Comparison of ENCODE assay signal across 8 mouse cellular contexts in the genomic region with DNA sequence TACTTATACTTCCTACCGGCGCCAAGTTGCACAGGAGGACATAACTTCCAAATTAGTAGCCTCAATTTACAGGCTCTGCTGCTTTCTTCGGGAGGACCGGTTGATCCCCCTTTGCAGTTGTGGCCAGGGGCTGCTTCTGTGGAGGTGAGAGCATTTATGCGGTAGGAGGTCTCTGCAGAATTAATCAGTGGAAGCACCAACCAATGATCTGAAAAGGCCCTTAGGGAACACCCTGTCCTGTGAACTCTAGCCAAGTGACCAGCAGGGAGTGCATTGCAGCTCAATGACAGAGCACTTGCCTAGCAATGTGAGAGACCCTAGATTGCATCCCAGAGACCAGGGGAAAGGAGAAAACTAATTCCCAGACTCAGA. TPM values are rescaled to one million over a fixed set of nuclear protein-coding genes. Genes with fewer than 3 reads are reported as not detected.
DNase-seq lines count a peak whose midpoint lies in the region; ATAC-seq and TF ChIP-seq lines count a peak whose summit lies in the region.

No protein-coding gene starts in this region.

- no peaks in the 10 kb centered on the region for H3K9me3 ChIP-seq in heart, embryonic 12.5 days (replicated peaks)
- no peaks in the 10 kb centered on the region for H3K9me3 ChIP-seq in forebrain, embryonic 10.5 days
- no peaks in the 10 kb centered on the region for H3K9me3 ChIP-seq in limb, embryonic 14.5 days (ENCODE audit: control insufficient read depth, low read length)
- H3K9me3 ChIP-seq in midbrain, postnatal 0 days (ENCODE audit: low read length), result no peaks in the 10 kb centered on the region

- no peaks in the 10 kb centered on the region for H3K27me3 ChIP-seq in heart, embryonic 12.5 days (replicated peaks)
- peaks cover 12% of the 10 kb centered on the region for H3K27me3 ChIP-seq in forebrain, embryonic 10.5 days (ENCODE audit: poor library complexity, severe bottlenecking)
- H3K27me3 ChIP-seq in limb, embryonic 14.5 days (ENCODE audit: control insufficient read depth, insufficient read depth, low read length), result no peaks in the 10 kb centered on the region
- H3K27me3 ChIP-seq in midbrain, postnatal 0 days (ENCODE audit: insufficient read depth, low read length), result no peaks in the 10 kb centered on the region

- no peak; the same call in 1 of the 2 replicates for TF ChIP-seq CTCF in midbrain, postnatal 0 days (IDR thresholded peaks at IDR 0.05)

- peak overlapping the region; percentile 64 for H3K4me2 ChIP-seq in heart, embryonic 12.5 days
- H3K4me2 ChIP-seq in limb, embryonic 14.5 days (replicated peaks; ENCODE audit: low read depth, low read length, severe bottlenecking), result peak overlapping the region; percentile 50
- peak overlapping the region; percentile 84 for H3K4me2 ChIP-seq in midbrain, postnatal 0 days (ENCODE audit: low read depth, low read length, poor library complexity, severe bottlenecking)

- peak; percentile 7; the same call in 1 of the 2 replicates for ATAC-seq in heart, embryonic 12.5 days (ENCODE audit: insufficient number of reproducible peaks, low FRiP score)
- no peak for ATAC-seq in limb, embryonic 14.5 days (ENCODE audit: low FRiP score, low read depth)
- ATAC-seq in midbrain, postnatal 0 days (ENCODE audit: low FRiP score), result peak; percentile 32

- H3K36me3 ChIP-seq in heart, embryonic 12.5 days, result no peaks in the 10 kb centered on the region
- no peaks in the 10 kb centered on the region for H3K36me3 ChIP-seq in forebrain, embryonic 10.5 days (replicated peaks)
- H3K36me3 ChIP-seq in limb, embryonic 14.5 days (ENCODE audit: control insufficient read depth, insufficient read depth, low read length), result no peaks in the 10 kb centered on the region
- H3K36me3 ChIP-seq in midbrain, postnatal 0 days (ENCODE audit: insufficient read depth, low read length), result no peaks in the 10 kb centered on the region

- peak overlapping the region; percentile 88 for H3K27ac ChIP-seq in heart, embryonic 12.5 days (ENCODE audit: poor library complexity, severe bottlenecking)
- H3K27ac ChIP-seq in forebrain, embryonic 10.5 days, result peak overlapping the region; percentile 86
- H3K27ac ChIP-seq in limb, embryonic 14.5 days (replicated peaks; ENCODE audit: low read depth, low read length), result peak overlapping the region; percentile 61; the same call in 1 of the 2 replicates
- H3K27ac ChIP-seq in midbrain, postnatal 0 days (ENCODE audit: low read depth, low read length), result peak overlapping the region; percentile 63; the same call in 1 of the 2 replicates

- no peak for DNase-seq in heart, postnatal 14 days
- DNase-seq in MN1 (ENCODE audit: low spot score), result peak; percentile 65
- DNase-seq in forebrain, embryonic 10.5 days (ENCODE audit: extremely low spot score, low spot score), result no peak
- DNase-seq in limb, embryonic 14.5 days (ENCODE audit: low spot score), result no peak
- DNase-seq in midbrain, postnatal 0 days (ENCODE audit: low spot score), result peak; percentile 70
- no peak for DNase-seq in right cerebral cortex, postnatal 36 days (ENCODE audit: low spot score in 2 of 2)
- no peak for DNase-seq in T-cell, adult 2 months (ENCODE audit: low spot score)

- H3K4me1 ChIP-seq in heart, embryonic 12.5 days (replicated peaks), result peaks cover 32% of the 10 kb centered on the region
- H3K4me1 ChIP-seq in forebrain, embryonic 10.5 days, result peaks cover 29% of the 10 kb centered on the region
- H3K4me1 ChIP-seq in limb, embryonic 14.5 days (ENCODE audit: control insufficient read depth, insufficient read depth, low read length), result peaks cover 36% of the 10 kb centered on the region
- peaks cover 10% of the 10 kb centered on the region; the same call in 1 of the 2 replicates for H3K4me1 ChIP-seq in midbrain, postnatal 0 days (ENCODE audit: insufficient read depth, low read length)

- H3K4me3 ChIP-seq in heart, embryonic 12.5 days, result peak overlapping the region; percentile 86
- H3K4me3 ChIP-seq in forebrain, embryonic 10.5 days, result peak overlapping the region; percentile 93
- peak overlapping the region; percentile 88 for H3K4me3 ChIP-seq in limb, embryonic 14.5 days (replicated peaks; ENCODE audit: low read length)
- peak overlapping the region; percentile 90 for H3K4me3 ChIP-seq in midbrain, postnatal 0 days (ENCODE audit: low read depth, low read length)

- peak overlapping the region; percentile 51 for H3K9ac ChIP-seq in heart, embryonic 12.5 days
- peak overlapping the region; percentile 31 for H3K9ac ChIP-seq in limb, embryonic 14.5 days (ENCODE audit: low read depth, low read length, severe bottlenecking)
- peak overlapping the region; percentile 75; the same call in 1 of the 2 replicates for H3K9ac ChIP-seq in midbrain, postnatal 0 days (replicated peaks; ENCODE audit: low read length, poor library complexity, severe bottlenecking)

- WGBS in heart, embryonic 12.5 days, result under 1% methylated on average over 5 of the region's 5 CpGs
- 0% methylated on average over 5 of the region's 5 CpGs for WGBS in forebrain, embryonic 10.5 days
- WGBS in limb, embryonic 14.5 days, result under 1% methylated on average over 5 of the region's 5 CpGs
- 0% methylated on average over 5 of the region's 5 CpGs for WGBS in midbrain, postnatal 0 days

- intact Hi-C loops in heart, postnatal 14 days (cut with DNase I), result no loop called here

- TF ChIP-seq POLR2A in limb, embryonic 14.5 days (IDR thresholded peaks at IDR 0.05; ENCODE audit: borderline replicate concordance, extremely low read depth, insufficient read depth, insufficient read length), result no peak

RNA-seq across cellular contexts. Expression of a gene that starts 0.6 kb away (rescaled TPM):
- polyA plus RNA-seq in heart, embryonic 12.5 days (2016; fragmentation: Nextera tagmentation; extraction: Ambion mirVana), result 20.6 and 21.1 TPM in 2 replicates
- 10 to 100 TPM; 56.4 to 60.9 TPM for total RNA-seq in heart, postnatal 14 days (2021)
- polyA plus RNA-seq in forebrain, embryonic 10.5 days (2016; fragmentation: Nextera tagmentation; extraction: Ambion mirVana), result 10.1 and 11.5 TPM in 2 replicates
- polyA plus RNA-seq in limb, embryonic 14.5 days (2012; rRNA removed), result 22.3 and 22.4 TPM in 2 replicates
- polyA plus RNA-seq in limb, embryonic 14.5 days (2014; fragmentation: Nextera tagmentation; extraction: Ambion mirVana), result 13.1 and 13.5 TPM in 2 replicates
- total RNA-seq in midbrain, postnatal 0 days (2014; rRNA removed), result 40.2 and 54.1 TPM in 2 replicates
- 20.0 and 21.6 TPM in 2 replicates for polyA plus RNA-seq in midbrain, postnatal 0 days (2015; fragmentation: Nextera tagmentation; extraction: Ambion mirVana)

RNA-seq across cellular contexts. Expression of a gene that starts 41.0 kb away (rescaled TPM):
- 14.8 and 16.2 TPM in 2 replicates for polyA plus RNA-seq in heart, embryonic 12.5 days (2016; fragmentation: Nextera tagmentation; extraction: Ambion mirVana)
- total RNA-seq in heart, postnatal 14 days (2021), result 10 to 100 TPM; 14.4 to 15.6 TPM
- 22.9 and 24.6 TPM in 2 replicates for polyA plus RNA-seq in forebrain, embryonic 10.5 days (2016; fragmentation: Nextera tagmentation; extraction: Ambion mirVana)
- 24.3 and 29.7 TPM in 2 replicates for polyA plus RNA-seq in limb, embryonic 14.5 days (2012; rRNA removed)
- polyA plus RNA-seq in limb, embryonic 14.5 days (2014; fragmentation: Nextera tagmentation; extraction: Ambion mirVana), result 17.7 and 19.5 TPM in 2 replicates
- total RNA-seq in midbrain, postnatal 0 days (2014; rRNA removed), result 13.7 and 20.4 TPM in 2 replicates
- polyA plus RNA-seq in midbrain, postnatal 0 days (2015; fragmentation: Nextera tagmentation; extraction: Ambion mirVana), result 10.6 and 13.1 TPM in 2 replicates

Comparison
In these comparisons a context has a peak if more than half of its experiments do, and no peak if none do; other contexts are left out.
1. DNase-seq: peak in MN1 (single experiment) and midbrain, postnatal 0 days (single experiment); none in heart, postnatal 14 days (0 of 2), forebrain, embryonic 10.5 days (single experiment), limb, embryonic 14.5 days (single experiment), right cerebral cortex, postnatal 36 days (0 of 2) and T-cell, adult 2 months (single experiment).
2. Peak in every context shown above with its lines, with median percentiles within 50 percentile points of each other: H3K27ac ChIP-seq, H3K4me2 ChIP-seq, H3K4me3 ChIP-seq and H3K9ac ChIP-seq.